Mouse (Mus musculus) small intestine, adult 2 months (tissue): ENCODE measurements around the gene Dab2.

Source experiments
- CTCF ChIP-seq: fragments of 200-500 bp; IDR thresholded peaks from 2 replicates; pipeline ENCODE4 v1.5.1; 2012; ENCODE audit warnings: low read depth, mild to moderate bottlenecking, control low read depth, inconsistent platforms, low read length, moderate library complexity, mixed read lengths; ENCODE audit not compliant: insufficient replicate concordance, insufficient read length; ENCODE audit errors: extremely low read depth
- POLR2A ChIP-seq: fragments of 200-500 bp; IDR thresholded peaks from 2 replicates; pipeline ENCODE4 v1.6.1; 2012; ENCODE audit warnings: low read depth, mild to moderate bottlenecking, control low read depth, inconsistent platforms, low read length, moderate library complexity

DNA sequence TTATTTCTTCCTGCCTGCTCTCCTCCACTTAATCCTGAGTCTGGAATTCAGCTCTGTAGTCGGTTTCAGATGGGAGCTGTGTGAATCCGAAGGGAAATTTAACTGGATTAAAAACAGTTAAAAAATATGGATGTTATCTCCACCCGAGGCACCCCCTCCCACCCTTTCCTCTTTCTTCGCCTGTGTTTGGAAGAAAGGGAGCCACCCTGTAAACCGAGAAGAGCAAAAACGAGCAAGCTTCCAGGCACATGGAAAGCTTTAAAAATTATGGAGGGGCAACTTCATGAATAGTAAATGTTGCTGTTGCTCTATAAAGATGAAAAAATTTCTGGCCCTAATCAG is 88.1 kb downstream of the Dab2 start:
- TF ChIP-seq CTCF (no peak), POLR2A (no peak)
